Mouse (Mus musculus) MEL (cell line): Measurements from ENCODE around the gene Spns2. TPM values are rescaled to one million over a fixed set of nuclear protein-coding genes. Genes with fewer than 3 reads are reported as not detected.

Experiments
- DNase-seq: peaks from one replicate; pipeline ENCODE4 v3.0.0; 2011; ENCODE audit warnings: low read depth, low spot score
- H3K27ac ChIP-seq: 2 replicates; pipeline ENCODE4 v1.5.1; 2012; ENCODE audit warnings: low read depth, mild to moderate bottlenecking, control low read depth, low read length, moderate library complexity; ENCODE audit not compliant: control insufficient read depth
- H3K27me3 ChIP-seq, 2 experiments: fragments of 150-350 bp in 1 of 2; sonication (generic) in 1 of 2; 2 replicates each; pipeline ENCODE4 v1.6.1; 2012; ENCODE audit warnings: low read length in 2 of 2, mild to moderate bottlenecking in 2 of 2, improper control_type of control experiment in 1 of 2, moderate library complexity in 1 of 2; ENCODE audit not compliant: insufficient read depth in 2 of 2, control insufficient read depth in 1 of 2
- H3K36me3 ChIP-seq, 2 experiments: 2 replicates each; pipeline ENCODE4 v1.6.1; 2012 to 2014; ENCODE audit warnings: low read length in 2 of 2, improper control_type of control experiment in 1 of 2, inconsistent platforms in 1 of 2, mild to moderate bottlenecking in 1 of 2; ENCODE audit not compliant: insufficient read depth in 2 of 2, control insufficient read depth in 1 of 2
- H3K4me1 ChIP-seq, 2 experiments: fragments of 150-350 bp in 1 of 2; sonication (generic) in 1 of 2; 2 replicates each; pipeline ENCODE4 v1.6.1; 2012; ENCODE audit warnings: low read length in 2 of 2, improper control_type of control experiment in 1 of 2, mild to moderate bottlenecking in 1 of 2; ENCODE audit not compliant: insufficient read depth in 2 of 2, control insufficient read depth in 1 of 2
- H3K4me3 ChIP-seq, 2 experiments: fragments of 150-350 bp in 1 of 2; sonication (generic) in 1 of 2; 2 replicates each; pipeline ENCODE4 v1.5.1; 2012; ENCODE audit warnings: low read depth in 2 of 2, low read length in 2 of 2, mild to moderate bottlenecking in 2 of 2, moderate library complexity in 2 of 2, control low read depth in 1 of 2, improper control_type of control experiment in 1 of 2; ENCODE audit not compliant: control insufficient read depth in 1 of 2, insufficient read depth in 1 of 2
- H3K79me2 ChIP-seq: 2 replicates; pipeline ENCODE4 v1.6.1; 2012; ENCODE audit warnings: mild to moderate bottlenecking, low read length, moderate library complexity; ENCODE audit not compliant: control insufficient read depth, poor library complexity, insufficient read depth
- H3K9ac ChIP-seq: 2 replicates; pipeline ENCODE4 v1.6.1; 2012; ENCODE audit warnings: low read depth, mild to moderate bottlenecking, control low read depth, low read length, moderate library complexity; ENCODE audit not compliant: control insufficient read depth, poor library complexity, severe bottlenecking
- H3K9me3 ChIP-seq: fragments of 150-350 bp; sonication (generic); replicated peaks from 2 replicates; pipeline ENCODE4 v1.6.1; 2012; ENCODE audit warnings: mild to moderate bottlenecking, low read length, improper control_type of control experiment, moderate library complexity; ENCODE audit not compliant: insufficient read depth
- BHLHE40 ChIP-seq: IDR thresholded peaks from 2 replicates; pipeline ENCODE4 v1.6.1; 2012; ENCODE audit warnings: low read depth, mild to moderate bottlenecking, inconsistent platforms, low read length, improper control_type of control experiment, borderline replicate concordance
- CHD1 ChIP-seq: IDR thresholded peaks from 2 replicates; pipeline ENCODE4 v1.6.1; 2012; ENCODE audit warnings: low read depth, mild to moderate bottlenecking, inconsistent platforms, low read length, improper control_type of control experiment
- E2F4 ChIP-seq: IDR thresholded peaks from 2 replicates; pipeline ENCODE4 v1.6.1; 2011; ENCODE audit warnings: low read depth, low read length, improper control_type of control experiment, borderline replicate concordance
- ELF1 ChIP-seq: IDR thresholded peaks from 2 replicates; pipeline ENCODE4 v1.6.1; 2014; ENCODE audit warnings: low read depth, mild to moderate bottlenecking, inconsistent platforms, low read length, improper control_type of control experiment, moderate library complexity
- GABPA ChIP-seq: IDR thresholded peaks from 2 replicates; pipeline ENCODE4 v1.6.1; 2012; ENCODE audit warnings: low read depth, mild to moderate bottlenecking, inconsistent platforms, low read length, improper control_type of control experiment, moderate library complexity
- GATA1 ChIP-seq: IDR thresholded peaks from 2 replicates; pipeline ENCODE4 v1.6.1; 2011; ENCODE audit warnings: low read depth, low read length, improper control_type of control experiment
- HCFC1 ChIP-seq: IDR thresholded peaks from 2 replicates; pipeline ENCODE4 v1.6.1; 2012; ENCODE audit warnings: low read depth, mild to moderate bottlenecking, inconsistent platforms, low read length, improper control_type of control experiment, moderate library complexity
- JUND ChIP-seq: IDR thresholded peaks from 2 replicates; pipeline ENCODE4 v1.6.1; 2011; ENCODE audit warnings: low read depth, mild to moderate bottlenecking, improper control_type of control experiment, low read length
- MAFK ChIP-seq: IDR thresholded peaks from 2 replicates; pipeline ENCODE4 v1.6.1; 2011; ENCODE audit warnings: low read depth, mild to moderate bottlenecking, low read length, improper control_type of control experiment, borderline replicate concordance
- MAX ChIP-seq: IDR thresholded peaks from 2 replicates; pipeline ENCODE4 v1.6.1; 2011; ENCODE audit warnings: low read length, improper control_type of control experiment
- MAZ ChIP-seq: IDR thresholded peaks from 2 replicates; pipeline ENCODE4 v1.6.1; 2012; ENCODE audit warnings: low read depth, mild to moderate bottlenecking, inconsistent platforms, low read length, improper control_type of control experiment
- MEF2A ChIP-seq: IDR thresholded peaks from 2 replicates; pipeline ENCODE4 v1.6.1; 2014; ENCODE audit warnings: low read depth, mild to moderate bottlenecking, inconsistent platforms, low read length, improper control_type of control experiment; ENCODE audit not compliant: poor library complexity, insufficient replicate concordance, severe bottlenecking; ENCODE audit errors: extremely low read depth
- MXI1 ChIP-seq: IDR thresholded peaks from 2 replicates; pipeline ENCODE4 v1.6.1; 2011; ENCODE audit warnings: mild to moderate bottlenecking, low read depth, low read length, improper control_type of control experiment
- MYB ChIP-seq: IDR thresholded peaks from 2 replicates; pipeline ENCODE4 v1.6.1; 2011; ENCODE audit warnings: mild to moderate bottlenecking, low read depth, low read length, improper control_type of control experiment
- NELFE ChIP-seq: IDR thresholded peaks from 2 replicates; pipeline ENCODE4 v1.6.1; 2011; ENCODE audit warnings: low read depth, low read length, improper control_type of control experiment
- NRF1 ChIP-seq: IDR thresholded peaks from 2 replicates; pipeline ENCODE4 v1.6.1; 2014; ENCODE audit warnings: low read depth, mild to moderate bottlenecking, inconsistent platforms, low read length, improper control_type of control experiment, moderate library complexity; ENCODE audit not compliant: poor library complexity, insufficient read depth, severe bottlenecking
- POLR2A ChIP-seq, 2 experiments: IDR thresholded peaks; 2 replicates each; pipeline ENCODE4 v1.6.1; 2011 to 2012; ENCODE audit warnings: low read length in 2 of 2, mild to moderate bottlenecking in 2 of 2, control low read depth in 1 of 2, improper control_type of control experiment in 1 of 2, low read depth in 1 of 2, moderate library complexity in 1 of 2; ENCODE audit not compliant: control insufficient read depth in 1 of 2, insufficient read depth in 1 of 2, poor library complexity in 1 of 2
- POLR2AphosphoS2 ChIP-seq: IDR thresholded peaks from 2 replicates; pipeline ENCODE4 v1.6.1; 2011; ENCODE audit warnings: low read length, improper control_type of control experiment
- POLR2AphosphoS5 ChIP-seq: IDR thresholded peaks from 2 replicates; pipeline ENCODE4 v1.6.1; 2012; ENCODE audit warnings: low read depth, borderline replicate concordance, mild to moderate bottlenecking, inconsistent platforms, low read length, moderate library complexity, mixed read lengths
- RAD21 ChIP-seq: IDR thresholded peaks from 2 replicates; pipeline ENCODE4 v1.6.1; 2011; ENCODE audit warnings: mild to moderate bottlenecking, low read depth, low read length, improper control_type of control experiment
- SIN3A ChIP-seq: IDR thresholded peaks from 2 replicates; pipeline ENCODE4 v1.6.1; 2012; ENCODE audit warnings: low read length, improper control_type of control experiment, inconsistent platforms
- SMC3 ChIP-seq: IDR thresholded peaks from 2 replicates; pipeline ENCODE4 v1.6.1; 2011; ENCODE audit warnings: low read depth, low read length, improper control_type of control experiment
- TCF12 ChIP-seq: IDR thresholded peaks from 2 replicates; pipeline ENCODE4 v1.6.1; 2014; ENCODE audit warnings: low read depth, mild to moderate bottlenecking, inconsistent platforms, low read length, improper control_type of control experiment, moderate library complexity
- USF1 ChIP-seq: IDR thresholded peaks from 2 replicates; pipeline ENCODE4 v1.6.1; 2014; ENCODE audit warnings: low read depth, mild to moderate bottlenecking, inconsistent platforms, low read length, improper control_type of control experiment, moderate library complexity
- USF2 ChIP-seq, 2 experiments: IDR thresholded peaks; 2 replicates each; pipeline ENCODE4 v1.6.1; 2011 to 2012; ENCODE audit warnings: improper control_type of control experiment in 2 of 2, low read length in 2 of 2, borderline replicate concordance in 1 of 2, inconsistent platforms in 1 of 2, low read depth in 1 of 2, mild to moderate bottlenecking in 1 of 2; ENCODE audit not compliant: insufficient read depth in 1 of 2
- ZKSCAN1 ChIP-seq: IDR thresholded peaks from 2 replicates; pipeline ENCODE4 v1.6.1; 2012; ENCODE audit warnings: low read depth, mild to moderate bottlenecking, inconsistent platforms, low read length, improper control_type of control experiment, moderate library complexity
- ZMIZ1 ChIP-seq: IDR thresholded peaks from 2 replicates; pipeline ENCODE4 v1.6.1; 2012; ENCODE audit warnings: low read depth, mild to moderate bottlenecking, inconsistent platforms, low read length, improper control_type of control experiment, moderate library complexity
- polyA plus RNA-seq, 2 experiments: library from polyadenylated mRNA; stranded (reverse) in 1 of 2; unstranded in 1 of 2; fragments of >175 nt in 1 of 2; fragments of >200 nt in 1 of 2; gene quantifications; 2 replicates each; pipeline versions ENCODE4 v1.2.1 to v1.2.4; 2012; ENCODE audit warnings: low replicate concordance in 2 of 2, low read depth in 1 of 2; ENCODE audit not compliant: insufficient read length in 2 of 2, insufficient read depth in 1 of 2, missing spikeins in 1 of 2
- total RNA-seq: library from RNA; depleted of rRNA; stranded (reverse); fragments of 300-350 nt; gene quantifications from 2 replicates; pipeline ENCODE4 v1.2.3, GENCODE M21; 2012

The Spns2 gene
- total and polyA plus RNA-seq, 3 experiments = 0.58 to 3.0 TPM; not detected in 1

- TF ChIP-seq POLR2A (IDR thresholded peaks at IDR 0.05; ENCODE audit: control insufficient read depth in 1 of 2, insufficient read depth in 1 of 2, low read depth in 1 of 2, low read length in 2 of 2, poor library complexity in 1 of 2) = no peak
- TF ChIP-seq POLR2AphosphoS5 = no peak
- no peak for TF ChIP-seq SIN3A
- TF ChIP-seq RAD21 = no peak
- no peak for TF ChIP-seq JUND
- TF ChIP-seq SMC3 = no peak
- TF ChIP-seq ELF1 = no peak
- peak; percentile 81 for TF ChIP-seq GATA1
- TF ChIP-seq BHLHE40 = no peak
- TF ChIP-seq MEF2A = no peak
Observed at GRCm38 (mm10) chr11:72458502-72458901, 31.2 kb downstream of the Spns2 start (continued).

DNA sequence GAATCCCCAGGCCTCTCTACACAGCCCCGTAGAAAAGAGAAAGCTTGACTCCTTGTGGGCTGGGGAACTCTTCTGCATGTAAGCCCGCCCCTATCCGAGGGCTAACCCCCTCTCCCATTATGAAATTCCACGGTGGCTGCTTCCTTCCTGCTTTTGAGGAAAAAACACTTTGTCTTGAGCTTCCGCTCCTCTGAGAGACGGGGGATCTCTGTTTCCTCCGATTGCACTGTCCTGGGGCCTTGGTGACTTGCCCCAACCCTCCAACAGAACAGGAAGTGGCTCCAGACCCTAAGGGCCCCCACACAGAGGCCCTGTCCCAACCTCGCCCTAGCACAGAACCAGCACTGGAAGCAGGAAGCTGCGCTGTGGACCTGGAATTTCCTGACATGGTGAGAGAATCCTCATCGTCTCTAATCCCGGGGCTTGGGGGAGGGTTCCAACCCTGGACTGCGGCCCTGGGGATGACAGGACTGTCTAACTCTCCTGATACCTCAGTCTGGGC is 31.7 kb downstream of the Spns2 start:
- Histone ChIP-seq H3K36me3 (peaks cover 0 to 15% of the 10 kb centered on the region in 2 experiments; a peak in 2 of 4 replicates), H3K9ac (peak overlapping the region; percentile 48), H3K4me3 (no peak overlapping the region), H3K27me3 (no peaks in the 10 kb centered on the region), H3K4me1 (peaks cover 14 to 24% of the 10 kb centered on the region in 2 experiments), H3K79me2 (no peaks in the 10 kb centered on the region), H3K27ac (peak overlapping the region; percentile 33), H3K9me3 (no peaks in the 10 kb centered on the region)
- no peak for TF ChIP-seq USF1
- TF ChIP-seq ZKSCAN1 = no peak
- TF ChIP-seq ELF1 = 0 out of 2 replicates have a peak, but pooled peaks have one; percentile 18
- TF ChIP-seq SIN3A = no peak
- no peak for TF ChIP-seq GATA1
- no peak for TF ChIP-seq TCF12
- no peak for TF ChIP-seq NELFE
- TF ChIP-seq MYB = no peak
- no peak for TF ChIP-seq JUND
- no peak for TF ChIP-seq POLR2AphosphoS2
- peak; percentile 20; the same call in 1 of the 2 replicates for TF ChIP-seq MAZ
- TF ChIP-seq NRF1 = no peak
- DNase-seq = no peak

DNA sequence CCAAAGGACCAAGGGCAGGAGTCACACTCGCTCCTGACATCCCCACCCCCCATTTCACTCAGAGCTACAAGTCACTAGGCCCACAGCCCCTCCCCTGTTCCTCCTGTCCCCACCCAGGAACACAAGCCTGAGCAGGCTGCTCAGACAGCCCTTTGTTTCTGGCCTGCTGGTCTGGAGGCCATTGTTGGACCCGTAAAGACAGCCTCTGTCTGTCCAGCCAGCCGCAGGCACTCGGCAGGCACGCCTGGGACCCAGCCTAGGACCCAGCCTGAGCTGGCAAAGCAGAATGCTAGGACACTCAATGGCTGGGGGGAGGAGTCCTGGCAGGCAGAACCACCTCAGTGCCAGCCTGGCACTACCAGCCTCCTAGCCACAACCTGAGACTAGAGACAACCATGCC is 34.0 kb downstream of the Spns2 start:
- Histone ChIP-seq H3K36me3 (peaks cover 0 to 10% of the 10 kb centered on the region in 2 experiments; a peak in 2 of 4 replicates), H3K79me2 (no peaks in the 10 kb centered on the region), H3K9ac (no peak overlapping the region), H3K27me3 (no peaks in the 10 kb centered on the region), H3K4me3 (no peak overlapping the region), H3K27ac (no peak overlapping the region), H3K9me3 (no peaks in the 10 kb centered on the region), H3K4me1 (peaks cover 9 to 14% of the 10 kb centered on the region in 2 experiments)
- DNase-seq = no peak
- no peak for TF ChIP-seq TCF12
- no peak for TF ChIP-seq CHD1
- TF ChIP-seq NELFE = no peak
- no peak for TF ChIP-seq JUND
- no peak for TF ChIP-seq ZMIZ1
- no peak for TF ChIP-seq MAFK
- no peak for TF ChIP-seq GATA1
- no peak for TF ChIP-seq MXI1
- no peak for TF ChIP-seq MAX
- no peak for TF ChIP-seq E2F4
- TF ChIP-seq SIN3A = no peak
- no peak for TF ChIP-seq POLR2AphosphoS5
- no peak for TF ChIP-seq BHLHE40
- TF ChIP-seq ZKSCAN1 = no peak
- TF ChIP-seq HCFC1 = no peak
- no peak for TF ChIP-seq USF2 (IDR thresholded peaks at IDR 0.05; ENCODE audit: borderline replicate concordance in 1 of 2, insufficient read depth in 1 of 2, low read depth in 1 of 2, low read length in 2 of 2)
- no peak for TF ChIP-seq GABPA
- no peak for TF ChIP-seq ELF1
- no peak for TF ChIP-seq SMC3
- TF ChIP-seq, all 39 proteins: peak for 0
